15 mouse cellular contexts compared by ENCODE assay signal in the genomic region with DNA sequence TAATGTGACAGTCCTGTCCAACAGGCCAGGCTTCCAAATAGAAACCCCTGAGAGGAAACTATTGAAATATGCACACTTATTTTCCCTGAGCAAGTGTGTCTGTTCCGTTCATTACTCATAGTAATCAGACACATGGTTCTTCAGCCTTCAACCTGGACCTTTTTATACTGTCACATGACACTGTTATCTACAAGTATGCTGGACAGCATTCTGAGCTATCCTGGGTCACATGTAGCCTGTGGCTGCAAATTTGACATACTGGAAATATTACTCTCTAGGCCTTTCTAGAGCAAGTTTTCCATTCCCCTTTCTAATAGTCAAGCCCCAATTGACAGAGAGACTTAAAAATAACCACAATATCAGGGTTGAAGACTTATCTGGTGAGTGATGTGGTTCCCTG.
"Had no signal": no experiment of that assay in that cellular context is flagged by ENCODE, and none has a peak within 500 bp of the region (broad histone marks: within the 10 kb centered on the region; RNA-seq: fewer than 3 reads in every experiment).

No protein-coding gene starts in this region.

- H3K9ac ChIP-seq: lung, embryonic 14.5 days; midbrain, embryonic 12.5 days; neural tube, embryonic 12.5 days; stomach, embryonic 15.5 days had no signal

- DNase-seq: lung, adult 18-20 months; lung, embryonic 14.5 days; lung, postnatal 10 days; lung, postnatal 4 days; midbrain, embryonic 14.5 days; right cerebral cortex, postnatal 14 days; thymus, adult 2 months; thymus, postnatal 25 days; thymus, postnatal 4 days had no signal

- H3K4me3 ChIP-seq: midbrain, embryonic 10.5 days; midbrain, embryonic 12.5 days; neural tube, embryonic 12.5 days; stomach, embryonic 15.5 days had no signal

- H3K27me3 ChIP-seq: midbrain, embryonic 12.5 days; neural tube, embryonic 12.5 days; stomach, embryonic 15.5 days had no signal

- H3K36me3 ChIP-seq: midbrain, embryonic 10.5 days; midbrain, embryonic 12.5 days; neural tube, embryonic 12.5 days; stomach, embryonic 15.5 days had no signal

- H3K27ac ChIP-seq: midbrain, embryonic 10.5 days; midbrain, embryonic 12.5 days; neural tube, embryonic 12.5 days; stomach, embryonic 15.5 days; stomach, postnatal 0 days had no signal

- H3K9me3 ChIP-seq: midbrain, embryonic 10.5 days; midbrain, embryonic 12.5 days; neural tube, embryonic 12.5 days; stomach, embryonic 15.5 days had no signal

- H3K4me1 ChIP-seq: midbrain, embryonic 10.5 days; midbrain, embryonic 12.5 days; neural tube, embryonic 12.5 days; stomach, embryonic 15.5 days had no signal

- H3K4me2 ChIP-seq: lung, embryonic 14.5 days; midbrain, embryonic 12.5 days; neural tube, embryonic 12.5 days; stomach, embryonic 15.5 days had no signal

- ATAC-seq: midbrain, embryonic 16.5 days had no signal
